Comparison of ENCODE assay signal across 18 mouse cellular contexts in genomic region chr14:68261436-68261835, GRCm38 (mm10).
A peak's percentile ranks its signal among the peaks of the same experiment; 100 is the strongest.
DNase-seq lines count a peak whose midpoint lies in the region; ATAC-seq lines count a peak whose summit lies in the region.
"Had no signal": no experiment of that assay in that cellular context is flagged by ENCODE, and none has a peak within 500 bp of the region (broad histone marks: within the 10 kb centered on the region; RNA-seq: fewer than 3 reads in every experiment).

No protein-coding gene starts in this region.

- peak; percentile 29 for DNase-seq in cerebellum, adult 9-11 months
- no peak for DNase-seq in cerebellum, adult 11-12 months
- DNase-seq in layer of hippocampus, adult 9-11 months = peak; percentile 5
- DNase-seq in layer of hippocampus, adult 9-10 months (ENCODE audit: low spot score) = no peak
- DNase-seq in MN1 (ENCODE audit: low spot score) = peak; percentile 53
- no peak for DNase-seq in lung, postnatal 4 days
- DNase-seq in lung, postnatal 10 days = no peak
- DNase-seq: adrenal gland, adult 8-10 months; heart, postnatal 14 days; kidney, adult 8-10 months; kidney, postnatal 25 days; lung, adult 18-20 months; lung, postnatal 36 days; spleen, adult 18-20 months had no signal

- no peaks in the 10 kb centered on the region for H3K9me3 ChIP-seq in hindbrain, embryonic 12.5 days (replicated peaks)
- H3K9me3 ChIP-seq: heart, embryonic 10.5 days; stomach, embryonic 15.5 days had no signal

- H3K4me3 ChIP-seq in hindbrain, embryonic 12.5 days = no peak overlapping the region
- H3K4me3 ChIP-seq: heart, embryonic 10.5 days; stomach, embryonic 15.5 days had no signal

- peaks cover 14% of the 10 kb centered on the region for H3K4me1 ChIP-seq in hindbrain, embryonic 12.5 days
- H3K4me1 ChIP-seq: heart, embryonic 10.5 days; stomach, embryonic 15.5 days had no signal

- no peaks in the 10 kb centered on the region for H3K36me3 ChIP-seq in hindbrain, embryonic 12.5 days
- H3K36me3 ChIP-seq: heart, embryonic 10.5 days; stomach, embryonic 15.5 days had no signal

- H3K4me2 ChIP-seq in hindbrain, embryonic 12.5 days (replicated peaks) = no peak overlapping the region
- H3K4me2 ChIP-seq: stomach, embryonic 15.5 days had no signal

- no peak overlapping the region for H3K9ac ChIP-seq in hindbrain, embryonic 12.5 days
- H3K9ac ChIP-seq: stomach, embryonic 15.5 days had no signal

- ATAC-seq in hindbrain, embryonic 12.5 days (ENCODE audit: low FRiP score) = no peak
- ATAC-seq: inflammation-experienced regulatory T-cells, adult 6 months had no signal

- WGBS in hindbrain, embryonic 12.5 days = 53% methylated on average over 3 of the region's 3 CpGs

- 0 out of 2 replicates have a peak overlapping the region, but pooled peaks have one; percentile 25 for H3K27ac ChIP-seq in hindbrain, embryonic 12.5 days
- H3K27ac ChIP-seq: heart, embryonic 10.5 days; stomach, embryonic 15.5 days had no signal

- no peaks in the 10 kb centered on the region for H3K27me3 ChIP-seq in hindbrain, embryonic 12.5 days
- H3K27me3 ChIP-seq: stomach, embryonic 15.5 days had no signal

Comparison
In these comparisons a context has a peak if more than half of its experiments do, and no peak if none do; other contexts are left out.
1. DNase-seq: peak in cerebellum, adult 9-11 months (single experiment), layer of hippocampus, adult 9-11 months (single experiment) and MN1 (single experiment); none in cerebellum, adult 11-12 months (single experiment), layer of hippocampus, adult 9-10 months (single experiment), lung, postnatal 4 days (0 of 2) and lung, postnatal 10 days (single experiment).